Mouse (Mus musculus): ENCODE results near the gene Gbe1. TPM values are rescaled to one million over a fixed set of nuclear protein-coding genes. Genes with fewer than 3 reads are reported as not detected.

Gbe1 gene
- polyA plus RNA-seq, 1 experiment from 2014 or later = 20.9 TPM

DNA sequence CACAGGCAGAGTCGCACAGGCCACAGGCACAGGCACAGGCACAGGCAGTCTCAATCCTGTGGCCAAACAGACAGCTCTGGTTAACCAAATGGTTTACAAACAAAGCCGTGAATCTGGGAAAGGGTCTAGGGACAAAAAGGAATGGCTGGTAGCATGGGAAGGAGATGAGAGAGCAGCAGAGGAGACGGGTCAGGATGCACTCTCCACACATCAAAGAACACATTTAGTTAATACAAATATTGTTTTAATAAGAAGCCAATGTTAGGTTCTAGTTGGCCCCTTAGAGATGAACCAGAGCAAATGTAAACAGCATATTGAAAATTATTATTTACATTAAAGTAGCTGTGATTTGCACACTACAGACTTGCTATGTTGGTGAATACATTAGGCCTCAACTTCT lies 166.7 kb downstream of the Gbe1 start:
- in situ Hi-C loops (cut with MboI; ENCODE audit: low pct_unique_long_range_greater_than_20kb) = no loop called here
- ChIA-PET POLR2A (no interaction called here), CTCF (no interaction called here)
- TF ChIP-seq CTCF (IDR thresholded peaks at IDR 0.05) = no peak
- DNase-seq (ENCODE audit: low read depth, low spot score) = no peak
- ATAC-seq = no peak
- H3K27me3 ChIP-seq = no peaks in the 10 kb centered on the region

DNA sequence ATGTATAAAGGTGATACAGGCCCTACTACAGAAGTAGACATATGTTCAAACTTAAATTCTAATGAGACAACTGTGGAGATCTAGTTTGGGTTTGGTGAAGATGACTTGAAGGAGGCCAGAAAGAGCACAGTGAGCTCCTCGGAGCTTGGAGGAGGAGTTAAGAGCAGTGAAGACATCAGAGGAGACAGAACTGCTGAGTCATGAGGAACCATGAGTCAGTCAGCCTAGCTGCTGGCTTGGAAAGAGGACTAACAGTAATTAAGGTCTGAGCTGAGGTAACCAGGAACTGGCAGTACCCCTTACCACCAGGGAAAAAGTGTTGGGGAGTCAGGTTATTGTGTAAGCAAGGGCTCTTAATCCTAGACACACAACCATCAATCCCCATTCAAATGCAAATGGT lies 192.7 kb downstream of the Gbe1 start:
- DNase-seq (ENCODE audit: low read depth, low spot score) = no peak
- ChIA-PET POLR2A (no interaction called here), CTCF (interaction anchor here (1.1 kb wide), 1 partner anchor 17 kb away, joined by 3 read pairs; no protein-coding TSS in a partner anchor)
- no peaks in the 10 kb centered on the region for H3K27me3 ChIP-seq
- in situ Hi-C loops (cut with MboI; ENCODE audit: low pct_unique_long_range_greater_than_20kb) = no loop called here
- peak; percentile 86 for ATAC-seq
- TF ChIP-seq CTCF (IDR thresholded peaks at IDR 0.05) = no peak

DNA sequence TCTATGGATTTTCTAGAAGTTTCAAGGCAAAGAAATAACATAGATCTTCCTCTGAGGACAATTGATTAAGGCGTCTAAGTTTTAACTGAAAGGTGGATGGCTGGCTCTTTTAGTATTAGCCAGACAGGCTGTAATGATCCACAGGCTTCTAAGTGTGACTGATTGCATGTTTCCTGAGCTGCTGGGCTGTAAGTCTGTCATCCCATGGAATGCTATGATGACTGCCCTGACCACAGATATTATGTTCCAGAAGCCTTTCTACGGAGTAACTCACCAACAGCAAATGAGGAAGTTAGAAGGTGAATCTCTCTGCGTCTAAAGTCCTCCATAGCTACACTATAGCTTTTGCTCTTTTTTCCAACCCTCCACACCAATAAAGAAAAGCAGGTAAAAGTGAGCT lies 197.2 kb downstream of the Gbe1 start:
- POLR2A ChIA-PET = no interaction called here
- no peak for DNase-seq (ENCODE audit: low read depth, low spot score)
- no peak for TF ChIP-seq CTCF (IDR thresholded peaks at IDR 0.05)
- peak; percentile 91 for ATAC-seq
- CTCF ChIA-PET = interaction anchor here (1.2 kb wide), 1 partner anchor 11 kb away, joined by 3 read pairs; no protein-coding TSS in a partner anchor
- H3K27me3 ChIP-seq = no peaks in the 10 kb centered on the region
- in situ Hi-C loops (cut with MboI; ENCODE audit: low pct_unique_long_range_greater_than_20kb) = no loop called here

DNA sequence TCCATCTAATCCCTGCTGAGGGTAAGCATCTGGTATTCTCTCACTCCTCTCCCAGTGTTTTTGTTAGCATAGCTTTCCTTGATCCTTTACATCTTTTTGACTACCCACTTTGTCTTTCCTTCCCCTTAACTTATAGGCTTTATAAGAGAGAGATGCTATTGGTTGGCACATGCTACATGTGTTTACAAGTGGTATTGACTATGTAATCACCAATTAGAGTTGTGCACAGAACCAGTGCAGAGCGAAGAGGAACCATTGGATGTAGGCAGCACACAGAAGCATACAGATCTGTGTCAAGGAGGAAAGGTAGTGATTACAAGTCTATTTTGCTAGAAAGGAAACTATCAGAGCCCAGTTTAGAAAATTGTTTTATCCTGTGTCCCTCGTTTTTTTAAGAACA lies 209.1 kb downstream of the Gbe1 start:
- POLR2A ChIA-PET = no interaction called here
- H3K27me3 ChIP-seq = no peaks in the 10 kb centered on the region
- DNase-seq (ENCODE audit: low read depth, low spot score) = no peak
- no peak for ATAC-seq
- in situ Hi-C loops (cut with MboI; ENCODE audit: low pct_unique_long_range_greater_than_20kb) = no loop called here
- CTCF ChIA-PET = no interaction called here
- no peak for TF ChIP-seq CTCF (IDR thresholded peaks at IDR 0.05)

DNA sequence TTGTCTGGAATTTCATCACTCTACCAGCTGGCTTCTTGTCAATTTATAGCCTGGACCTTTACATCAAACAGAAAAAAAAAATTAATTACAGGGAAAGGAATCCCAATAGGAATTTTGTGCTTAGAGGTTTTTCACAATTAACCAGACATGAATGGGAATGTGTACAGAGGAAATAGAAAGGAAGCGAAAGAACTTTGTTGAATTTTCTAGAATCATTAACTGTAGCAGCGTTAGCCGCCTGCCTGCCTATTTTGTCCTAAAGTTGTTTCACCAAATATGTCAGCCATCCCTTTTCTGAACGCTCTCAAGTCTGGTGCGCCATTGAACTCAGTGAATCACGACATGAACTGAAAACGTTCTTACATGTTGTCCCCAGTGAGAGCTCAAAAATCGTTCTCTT lies 209.8 kb downstream of the Gbe1 start:
- in situ Hi-C loops (cut with MboI; ENCODE audit: low pct_unique_long_range_greater_than_20kb) = no loop called here
- POLR2A ChIA-PET = no interaction called here

DNA sequence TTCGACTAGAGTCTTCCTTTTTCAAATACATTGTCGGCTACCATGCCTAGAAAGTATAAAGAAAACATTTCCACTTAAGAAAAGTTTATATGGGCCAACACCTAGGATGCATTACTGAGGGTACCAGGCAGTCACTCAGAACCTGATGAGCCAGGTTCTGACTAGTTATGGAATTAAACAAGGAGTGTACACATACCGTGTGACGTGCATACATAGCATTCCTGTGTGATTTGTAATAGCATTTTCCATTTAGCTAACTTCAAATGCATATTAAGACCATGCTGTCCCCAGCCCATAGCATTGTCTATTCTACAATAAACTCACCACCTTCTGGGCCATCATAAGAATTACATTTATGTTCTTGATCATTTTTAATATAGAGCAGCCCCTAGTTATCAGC lies 210.5 kb downstream of the Gbe1 start:
- in situ Hi-C loops (cut with MboI; ENCODE audit: low pct_unique_long_range_greater_than_20kb) = no loop called here
- ChIA-PET CTCF (no interaction called here), POLR2A (no interaction called here)
- no peak for DNase-seq (ENCODE audit: low read depth, low spot score)
- H3K27me3 ChIP-seq = no peaks in the 10 kb centered on the region
- no peak for TF ChIP-seq CTCF (IDR thresholded peaks at IDR 0.05)
- peak; percentile 44 for ATAC-seq

More for the DNA sequence above, 209.8 kb downstream of the Gbe1 start:
- H3K27me3 ChIP-seq = no peaks in the 10 kb centered on the region
- DNase-seq (ENCODE audit: low read depth, low spot score) = no peak
- TF ChIP-seq CTCF (IDR thresholded peaks at IDR 0.05) = no peak
- ATAC-seq = no peak
- CTCF ChIA-PET = no interaction called here

DNA sequence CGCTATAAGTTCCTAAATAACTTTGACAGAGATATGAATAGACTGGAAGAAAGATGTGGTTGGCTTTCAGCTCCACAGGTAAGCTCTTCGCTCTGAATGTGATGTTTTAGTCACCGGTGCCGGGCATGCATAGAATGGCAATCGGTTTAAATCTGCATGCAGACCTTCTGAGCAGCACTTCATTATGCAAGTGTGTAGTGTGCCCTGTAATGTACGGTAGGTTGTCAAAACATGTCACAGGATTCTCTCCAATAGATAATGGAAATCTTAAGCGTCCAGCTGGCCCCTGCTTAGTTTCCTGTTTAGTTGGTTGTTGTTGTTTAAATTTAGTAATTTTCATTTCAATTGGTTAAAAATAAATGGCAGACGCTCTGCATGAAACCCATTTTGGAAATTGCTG lies 213.5 kb downstream of the Gbe1 start:
- ChIA-PET POLR2A (no interaction called here), CTCF (interaction anchor here (1.4 kb wide), 1 partner anchor 13 kb away, joined by 3 read pairs; no protein-coding TSS in a partner anchor)
- in situ Hi-C loops (cut with MboI; ENCODE audit: low pct_unique_long_range_greater_than_20kb) = no loop called here
- DNase-seq (ENCODE audit: low read depth, low spot score) (no peak), ATAC-seq (no peak)
- no peak for TF ChIP-seq CTCF (IDR thresholded peaks at IDR 0.05)
- H3K27me3 ChIP-seq = no peaks in the 10 kb centered on the region

DNA sequence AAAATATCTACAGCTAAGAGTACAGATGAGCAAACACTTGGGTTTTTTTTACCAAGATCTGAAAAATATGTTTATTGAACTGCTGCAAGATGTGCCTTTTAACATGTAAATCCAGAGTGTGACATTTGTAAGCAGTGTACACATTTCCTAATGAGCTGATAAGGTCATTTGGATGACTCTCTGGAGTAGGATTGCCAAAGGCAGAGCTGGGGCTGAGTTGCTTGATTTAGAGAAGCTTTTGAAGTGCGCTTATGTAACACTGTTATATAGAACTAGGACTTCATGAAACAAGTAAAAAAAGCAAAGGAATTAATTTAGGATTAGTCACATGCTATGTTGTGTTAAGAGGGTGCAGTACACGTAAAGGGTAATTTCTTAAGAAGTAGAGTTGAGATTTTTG lies 221.5 kb downstream of the Gbe1 start:
- in situ Hi-C loops (cut with MboI; ENCODE audit: low pct_unique_long_range_greater_than_20kb) = no loop called here
- ChIA-PET CTCF (interaction anchor here (2.5 kb wide), 1 partner anchor 13 kb away, joined by 10 read pairs; no protein-coding TSS in a partner anchor), POLR2A (no interaction called here)
- no peaks in the 10 kb centered on the region for H3K27me3 ChIP-seq
- ATAC-seq (no peak), DNase-seq (ENCODE audit: low read depth, low spot score) (no peak)
- no peak for TF ChIP-seq CTCF (IDR thresholded peaks at IDR 0.05)

DNA sequence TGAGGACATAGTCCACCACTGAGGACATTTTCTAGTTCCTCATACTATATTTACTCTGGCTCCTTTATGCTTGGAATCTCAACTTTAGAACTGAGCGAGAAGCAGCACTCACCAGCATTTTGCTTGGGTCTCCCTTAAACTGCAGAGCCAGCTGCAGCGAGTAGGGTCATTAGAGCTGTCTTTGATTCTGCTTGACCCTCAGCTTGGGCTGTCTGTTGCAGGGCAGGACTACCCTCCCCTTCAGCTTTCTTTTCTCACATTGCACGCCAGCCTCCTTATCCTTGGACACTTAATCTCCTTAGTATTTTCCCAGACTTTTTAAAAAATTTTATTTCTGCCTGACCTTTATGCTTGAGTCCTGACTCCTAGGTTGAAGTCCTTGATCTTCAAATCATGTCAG lies 237.1 kb downstream of the Gbe1 start:
- in situ Hi-C loops (cut with MboI; ENCODE audit: low pct_unique_long_range_greater_than_20kb) = no loop called here
- ATAC-seq = no peak
- no peak for TF ChIP-seq CTCF (IDR thresholded peaks at IDR 0.05)
- ChIA-PET CTCF (interaction anchor here (2.7 kb wide), 1 partner anchor 18 kb away, joined by 9 read pairs; no protein-coding TSS in a partner anchor), POLR2A (interaction anchor here (0.6 kb wide), 1 partner anchor 336 kb away, joined by 4 read pairs; no protein-coding TSS in a partner anchor)
- no peaks in the 10 kb centered on the region for H3K27me3 ChIP-seq
- no peak for DNase-seq (ENCODE audit: low read depth, low spot score)

DNA sequence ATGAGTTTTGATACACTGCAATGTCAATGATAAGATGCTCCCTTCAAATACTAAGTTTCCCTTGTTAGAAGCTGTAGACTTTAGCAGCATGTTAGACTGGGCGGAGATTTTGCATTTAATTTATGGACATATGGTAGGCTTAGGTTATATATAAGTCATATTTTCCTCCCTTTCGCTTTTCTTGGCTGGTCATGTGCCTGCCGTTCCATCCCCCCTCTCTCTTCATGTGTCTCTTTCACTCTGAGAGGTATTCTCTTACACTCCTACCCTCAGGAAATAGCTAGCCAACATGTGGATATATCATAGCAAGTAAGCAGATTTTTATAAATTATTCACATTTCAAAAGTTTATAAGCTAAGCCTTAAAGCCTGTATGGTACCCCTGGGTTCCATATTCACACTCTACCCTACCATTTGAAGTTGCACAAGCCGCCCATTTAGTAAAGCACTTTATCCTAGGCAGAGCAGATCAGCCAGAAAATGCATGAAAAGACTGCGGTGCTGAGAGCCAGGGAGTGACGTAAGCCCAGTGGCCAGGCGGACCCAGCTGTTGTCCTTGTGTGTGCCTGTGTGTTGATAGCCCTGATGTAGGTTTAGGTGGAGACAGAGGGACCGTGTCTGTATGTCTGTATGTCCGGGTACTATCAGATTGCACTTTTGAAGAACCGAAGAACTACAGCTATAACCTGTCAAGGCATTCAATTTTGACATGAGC lies 248.0 kb downstream of the Gbe1 start:
- no peak for TF ChIP-seq CTCF (IDR thresholded peaks at IDR 0.05)
- DNase-seq (ENCODE audit: low read depth, low spot score) (no peak), ATAC-seq (no peak)
- POLR2A ChIA-PET = no interaction called here
- CTCF ChIA-PET = no interaction called here
- in situ Hi-C loops (cut with MboI; ENCODE audit: low pct_unique_long_range_greater_than_20kb) = loop anchor here (10.0 kb wide), 1 partner anchor 497 kb away; no protein-coding TSS in a partner anchor
- H3K27me3 ChIP-seq = no peaks in the 10 kb centered on the region

DNA sequence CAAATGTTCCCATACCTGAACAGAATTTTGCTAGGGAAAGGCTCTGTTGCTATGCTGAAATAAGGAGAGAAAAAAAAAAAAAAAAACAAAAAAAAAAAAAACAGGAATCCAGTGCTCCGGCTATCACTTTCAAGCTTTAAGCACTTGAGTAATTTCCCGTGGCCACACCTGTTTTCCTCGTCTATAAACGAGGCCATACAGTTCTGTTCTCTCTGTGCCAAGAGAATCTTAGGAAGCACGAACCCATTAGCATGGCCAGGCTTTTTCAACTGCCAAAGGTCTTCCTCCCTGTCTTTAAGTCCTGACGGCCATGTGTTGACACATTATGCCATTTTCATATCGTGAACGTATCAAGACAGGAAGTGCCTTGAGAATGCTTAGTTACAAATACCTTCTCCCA lies 248.8 kb downstream of the Gbe1 start:
- DNase-seq (ENCODE audit: low read depth, low spot score) (no peak), ATAC-seq (no peak)
- TF ChIP-seq CTCF (IDR thresholded peaks at IDR 0.05) = no peak
- ChIA-PET POLR2A (no interaction called here), CTCF (no interaction called here)
- in situ Hi-C loops (cut with MboI; ENCODE audit: low pct_unique_long_range_greater_than_20kb) = loop anchor here (10.0 kb wide), 1 partner anchor 498 kb away; no protein-coding TSS in a partner anchor
- no peaks in the 10 kb centered on the region for H3K27me3 ChIP-seq

All from Patski (cell line).